Mouse (Mus musculus): ENCODE data around the gene Eif3g. TPM values are rescaled to one million over a fixed set of nuclear protein-coding genes. Genes with fewer than 3 reads are reported as not detected.

The Eif3g gene
- 208 and 209 TPM in 2 replicates for polyA plus RNA-seq (2015; fragmentation: Nextera tagmentation; extraction: Ambion mirVana)

GRCm38 (mm10) chr9:20898511-20899073 is at the start of gene Eif3g:
TSS of gene Eif3g (minus strand) at chr9:20898623.
- Histone ChIP-seq H3K36me3 (ENCODE audit: control insufficient read depth, insufficient read depth) (peaks cover 21% of the 10 kb centered on the region), H3K4me1 (ENCODE audit: control insufficient read depth, insufficient read depth, low read length) (peaks cover 17% of the 10 kb centered on the region), H3K4me2 (ENCODE audit: low read depth, low read length) (peak within 1 kb of the TSS; percentile 95), H3K9ac (ENCODE audit: low read length) (peak within 1 kb of the TSS; percentile 84), H3K27me3 (ENCODE audit: control insufficient read depth, insufficient read depth, low read length) (no peaks in the 10 kb centered on the region), H3K9me3 (replicated peaks; ENCODE audit: control insufficient read depth, low read length) (no peaks in the 10 kb centered on the region), H3K27ac (ENCODE audit: low read length) (peak within 1 kb of the TSS; percentile 33; the same call in 1 of the 2 replicates), H3K4me3 (ENCODE audit: low read length) (peak within 1 kb of the TSS; percentile 69)
- 5% methylated on average over 34 of the region's 34 CpGs for WGBS
- peak; percentile 81 for ATAC-seq (replicated peaks; ENCODE audit: extremely low read depth, insufficient read depth, low FRiP score)

GRCm38 (mm10) chr9:20946066-20946880 is 47.9 kb upstream of the Eif3g start:
- Histone ChIP-seq H3K9ac (ENCODE audit: low read length) (no peak overlapping the region), H3K4me3 (ENCODE audit: low read length) (no peak overlapping the region), H3K27me3 (ENCODE audit: control insufficient read depth, insufficient read depth, low read length) (no peaks in the 10 kb centered on the region), H3K27ac (ENCODE audit: low read length) (no peak overlapping the region), H3K9me3 (replicated peaks; ENCODE audit: control insufficient read depth, low read length) (no peaks in the 10 kb centered on the region), H3K36me3 (ENCODE audit: control insufficient read depth, insufficient read depth) (0 out of 2 replicates have a peak, but pooled peaks cover under 1% of the 10 kb centered on the region), H3K4me1 (ENCODE audit: control insufficient read depth, insufficient read depth, low read length) (peaks cover 4% of the 10 kb centered on the region; the same call in 1 of the 2 replicates), H3K4me2 (ENCODE audit: low read depth, low read length) (no peak overlapping the region)
- ATAC-seq (replicated peaks; ENCODE audit: extremely low read depth, insufficient read depth, low FRiP score): no peak
- WGBS: 65% methylated on average over 16 of the region's 16 CpGs

DNA sequence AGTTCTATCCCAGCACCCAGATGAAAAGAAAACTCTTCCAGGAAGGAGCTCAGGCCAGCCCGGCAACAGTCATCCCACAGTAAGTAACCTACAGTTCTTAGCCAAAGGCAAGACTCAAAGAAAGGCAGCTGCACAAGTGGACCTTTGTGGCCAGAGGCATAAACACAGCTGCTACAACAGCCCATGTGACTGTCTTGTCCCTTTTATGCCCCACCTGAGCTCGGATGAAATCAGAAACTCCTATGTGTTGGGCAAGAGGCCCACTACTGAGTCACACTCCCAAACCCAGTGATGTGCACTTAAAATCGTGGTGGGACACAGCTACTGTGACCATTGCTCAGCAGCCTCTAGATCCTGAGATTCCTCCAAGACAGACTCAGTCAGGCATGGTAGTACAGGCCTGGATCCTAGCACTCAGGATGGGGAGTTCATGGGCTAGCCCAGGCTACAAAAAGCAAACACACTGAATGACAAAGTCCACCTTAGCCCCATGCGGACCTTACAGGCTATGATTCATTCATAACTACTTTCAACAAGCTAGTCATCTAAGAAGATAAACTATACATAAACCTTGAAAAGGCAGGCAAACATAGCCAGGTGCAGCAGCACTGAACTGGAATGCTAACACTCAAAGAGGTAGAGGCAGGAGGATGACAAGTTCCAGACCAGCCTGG is 46.4 kb upstream of the Eif3g start:
- no peak for ATAC-seq (replicated peaks; ENCODE audit: extremely low read depth, insufficient read depth, low FRiP score)
- Histone ChIP-seq H3K4me1 (ENCODE audit: control insufficient read depth, insufficient read depth, low read length) (no peaks in the 10 kb centered on the region), H3K4me3 (ENCODE audit: low read length) (no peak overlapping the region), H3K27ac (ENCODE audit: low read length) (no peak overlapping the region), H3K27me3 (ENCODE audit: control insufficient read depth, insufficient read depth, low read length) (no peaks in the 10 kb centered on the region), H3K9me3 (replicated peaks; ENCODE audit: control insufficient read depth, low read length) (no peaks in the 10 kb centered on the region), H3K9ac (ENCODE audit: low read length) (no peak overlapping the region), H3K4me2 (ENCODE audit: low read depth, low read length) (no peak overlapping the region), H3K36me3 (ENCODE audit: control insufficient read depth, insufficient read depth) (peaks cover 9% of the 10 kb centered on the region)
- 61% methylated on average over 4 of the region's 4 CpGs for WGBS

DNA sequence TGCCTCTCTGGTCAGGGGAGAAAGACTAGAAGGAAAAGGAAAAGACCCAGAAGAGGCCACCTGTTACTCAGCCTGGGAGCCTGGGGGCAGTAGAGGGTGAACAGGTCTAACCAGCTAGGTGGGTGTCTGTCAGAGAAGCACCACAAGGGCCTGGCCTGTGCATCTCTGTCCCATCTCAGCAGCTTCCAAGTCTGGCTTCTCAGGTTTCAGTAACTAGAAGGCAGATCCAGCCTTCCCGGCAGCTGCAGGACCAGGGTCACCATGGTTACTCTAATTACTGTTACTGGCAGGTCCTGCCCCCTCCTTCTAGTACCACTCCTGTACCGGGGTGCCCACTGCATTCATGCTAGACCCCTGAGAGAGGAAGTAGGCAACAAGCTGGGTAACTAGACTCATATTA is 45.5 kb upstream of the Eif3g start:
- Histone ChIP-seq H3K36me3 (ENCODE audit: control insufficient read depth, insufficient read depth) (peaks cover 18% of the 10 kb centered on the region), H3K27me3 (ENCODE audit: control insufficient read depth, insufficient read depth, low read length) (no peaks in the 10 kb centered on the region), H3K4me2 (ENCODE audit: low read depth, low read length) (no peak overlapping the region), H3K4me1 (ENCODE audit: control insufficient read depth, insufficient read depth, low read length) (no peaks in the 10 kb centered on the region), H3K27ac (ENCODE audit: low read length) (no peak overlapping the region), H3K9ac (ENCODE audit: low read length) (no peak overlapping the region), H3K4me3 (ENCODE audit: low read length) (no peak overlapping the region), H3K9me3 (replicated peaks; ENCODE audit: control insufficient read depth, low read length) (no peaks in the 10 kb centered on the region)
- ATAC-seq (replicated peaks; ENCODE audit: extremely low read depth, insufficient read depth, low FRiP score): peak; percentile 43; the same call in 1 of the 2 replicates
- WGBS: 33% methylated on average over 2 of the region's 2 CpGs

GRCm38 (mm10) chr9:20943396-20943795 is 45.0 kb upstream of the Eif3g start:
- Histone ChIP-seq H3K27me3 (ENCODE audit: control insufficient read depth, insufficient read depth, low read length) (no peaks in the 10 kb centered on the region), H3K4me2 (ENCODE audit: low read depth, low read length) (no peak overlapping the region), H3K4me1 (ENCODE audit: control insufficient read depth, insufficient read depth, low read length) (no peaks in the 10 kb centered on the region), H3K9me3 (replicated peaks; ENCODE audit: control insufficient read depth, low read length) (no peaks in the 10 kb centered on the region), H3K36me3 (ENCODE audit: control insufficient read depth, insufficient read depth) (peaks cover 23% of the 10 kb centered on the region), H3K9ac (ENCODE audit: low read length) (no peak overlapping the region), H3K27ac (ENCODE audit: low read length) (no peak overlapping the region), H3K4me3 (ENCODE audit: low read length) (no peak overlapping the region)
- WGBS: 71% methylated on average over 7 of the region's 7 CpGs
- no peak for ATAC-seq (replicated peaks; ENCODE audit: extremely low read depth, insufficient read depth, low FRiP score)

DNA sequence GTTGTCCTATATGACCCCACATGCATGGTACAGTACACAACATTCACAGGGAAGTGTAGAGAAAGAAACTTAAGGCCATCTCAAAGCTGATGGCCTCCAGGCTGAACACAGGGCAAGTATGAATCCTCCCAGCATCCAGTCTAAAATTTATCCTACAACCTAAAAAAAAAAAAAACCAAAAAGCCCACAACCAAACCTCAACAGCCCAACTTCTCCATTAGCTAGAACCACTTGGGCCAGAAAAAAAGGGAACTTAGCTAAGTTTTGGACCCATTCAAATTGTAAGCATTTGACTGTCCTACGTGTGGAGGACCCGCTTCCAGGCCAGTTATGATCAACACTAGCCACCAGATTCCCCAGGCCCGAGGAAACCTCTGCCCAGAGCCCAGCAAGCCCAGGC is 24.8 kb upstream of the Eif3g start:
- Histone ChIP-seq H3K9me3 (replicated peaks; ENCODE audit: control insufficient read depth, low read length) (no peaks in the 10 kb centered on the region), H3K4me3 (ENCODE audit: low read length) (no peak overlapping the region), H3K27ac (ENCODE audit: low read length) (no peak overlapping the region), H3K4me2 (ENCODE audit: low read depth, low read length) (no peak overlapping the region), H3K9ac (ENCODE audit: low read length) (no peak overlapping the region), H3K36me3 (ENCODE audit: control insufficient read depth, insufficient read depth) (peaks cover 75% of the 10 kb centered on the region), H3K27me3 (ENCODE audit: control insufficient read depth, insufficient read depth, low read length) (no peaks in the 10 kb centered on the region), H3K4me1 (ENCODE audit: control insufficient read depth, insufficient read depth, low read length) (no peaks in the 10 kb centered on the region)
- ATAC-seq (replicated peaks; ENCODE audit: extremely low read depth, insufficient read depth, low FRiP score): no peak
- WGBS: 85% methylated on average over 3 of the region's 3 CpGs

DNA sequence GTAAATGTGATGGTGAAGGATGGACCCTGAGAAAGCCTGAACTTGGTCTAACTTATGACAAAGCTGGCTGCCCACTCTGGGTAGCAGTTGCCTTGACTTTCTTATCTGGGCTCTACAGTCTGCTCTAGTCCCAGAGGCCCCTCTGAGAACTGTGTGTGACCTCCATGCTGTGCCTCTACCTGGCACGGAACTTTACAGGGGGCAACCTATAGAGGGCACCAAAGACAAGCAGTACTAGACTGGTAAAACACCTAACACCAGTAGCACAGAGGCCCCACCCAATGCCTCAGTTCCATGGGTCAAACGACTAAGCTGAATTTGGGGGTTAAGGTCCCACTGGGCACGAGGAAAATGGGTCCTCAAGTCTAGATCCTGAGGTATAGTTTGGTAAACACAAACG is 17.7 kb upstream of the Eif3g start:
- 87% methylated on average over 4 of the region's 4 CpGs for WGBS
- H3K9ac ChIP-seq (ENCODE audit: low read length): no peak overlapping the region

DNA sequence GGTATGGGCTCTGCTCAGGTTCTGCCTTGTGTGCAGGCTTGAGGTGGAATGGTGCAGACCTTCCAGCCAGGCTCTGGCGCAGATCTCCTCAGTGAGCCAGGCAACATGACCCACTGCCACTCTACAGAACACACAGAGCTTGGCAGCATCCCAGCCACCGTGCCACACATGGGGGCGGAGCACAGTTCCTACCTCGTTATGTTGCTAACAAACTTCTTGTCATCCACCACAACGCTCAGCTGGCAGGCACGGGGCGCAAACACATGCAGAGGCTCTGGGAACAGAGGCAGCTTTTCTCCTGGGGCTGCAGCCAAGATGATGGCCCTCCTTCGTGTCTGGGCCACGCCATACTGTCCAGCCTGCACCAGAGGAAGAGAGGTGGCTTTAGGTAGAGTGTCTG is 11.5 kb upstream of the Eif3g start:
- 87% methylated on average over 9 of the region's 9 CpGs for WGBS
- peaks cover 94% of the 10 kb centered on the region for H3K36me3 ChIP-seq (ENCODE audit: control insufficient read depth, insufficient read depth)

More for the DNA sequence above, 17.7 kb upstream of the Eif3g start:
- Histone ChIP-seq H3K4me1 (ENCODE audit: control insufficient read depth, insufficient read depth, low read length) (no peaks in the 10 kb centered on the region), H3K4me2 (ENCODE audit: low read depth, low read length) (no peak overlapping the region), H3K36me3 (ENCODE audit: control insufficient read depth, insufficient read depth) (peaks cover 90% of the 10 kb centered on the region), H3K9me3 (replicated peaks; ENCODE audit: control insufficient read depth, low read length) (no peaks in the 10 kb centered on the region), H3K27ac (ENCODE audit: low read length) (no peak overlapping the region), H3K4me3 (ENCODE audit: low read length) (no peak overlapping the region), H3K27me3 (ENCODE audit: control insufficient read depth, insufficient read depth, low read length) (no peaks in the 10 kb centered on the region)
- no peak for ATAC-seq (replicated peaks; ENCODE audit: extremely low read depth, insufficient read depth, low FRiP score)

GRCm38 (mm10) chr9:20902174-20902491 is 3.7 kb upstream of the Eif3g start:
- peak overlapping the region; percentile 36; the same call in 1 of the 2 replicates for H3K4me2 ChIP-seq (ENCODE audit: low read depth, low read length)
- peak overlapping the region; percentile 58 for H3K27ac ChIP-seq (ENCODE audit: low read length)
- no peaks in the 10 kb centered on the region for H3K27me3 ChIP-seq (ENCODE audit: control insufficient read depth, insufficient read depth, low read length)
- H3K9me3 ChIP-seq (replicated peaks; ENCODE audit: control insufficient read depth, low read length): no peaks in the 10 kb centered on the region
- peak overlapping the region; percentile 52; the same call in 1 of the 2 replicates for H3K9ac ChIP-seq (ENCODE audit: low read length)
- 12% methylated on average over 6 of the region's 6 CpGs for WGBS
- ATAC-seq (replicated peaks; ENCODE audit: extremely low read depth, insufficient read depth, low FRiP score): no peak; the same call in 1 of the 2 replicates
- peaks cover 15% of the 10 kb centered on the region for H3K4me1 ChIP-seq (ENCODE audit: control insufficient read depth, insufficient read depth, low read length)
- no peak overlapping the region for H3K4me3 ChIP-seq (ENCODE audit: low read length)
- H3K36me3 ChIP-seq (ENCODE audit: control insufficient read depth, insufficient read depth): peaks cover 22% of the 10 kb centered on the region

More for the DNA sequence above, 11.5 kb upstream of the Eif3g start:
- no peaks in the 10 kb centered on the region for H3K4me1 ChIP-seq (ENCODE audit: control insufficient read depth, insufficient read depth, low read length)
- no peak overlapping the region for H3K27ac ChIP-seq (ENCODE audit: low read length)
- no peak overlapping the region for H3K4me2 ChIP-seq (ENCODE audit: low read depth, low read length)
- H3K9ac ChIP-seq (ENCODE audit: low read length): no peak overlapping the region
- no peak for ATAC-seq (replicated peaks; ENCODE audit: extremely low read depth, insufficient read depth, low FRiP score)
- no peak overlapping the region for H3K4me3 ChIP-seq (ENCODE audit: low read length)
- H3K27me3 ChIP-seq (ENCODE audit: control insufficient read depth, insufficient read depth, low read length): no peaks in the 10 kb centered on the region
- H3K9me3 ChIP-seq (replicated peaks; ENCODE audit: control insufficient read depth, low read length): no peaks in the 10 kb centered on the region

Data from heart, embryonic 16.5 days (tissue).